Mouse (Mus musculus): Measurements from ENCODE around the gene Adam10.

- TF ChIP-seq CTCF (IDR thresholded peaks at IDR 0.05; ENCODE audit: extremely low read depth, insufficient read length, insufficient replicate concordance, low read depth, low read length) (no peak), POLR2A (IDR thresholded peaks at IDR 0.05; ENCODE audit: low read depth, low read length) (peak; percentile 90)
These were observed at the start of gene Adam10 for GRCm38 (mm10) chr9:70678682-70679131.
